Mouse (Mus musculus) liver, embryonic 14.5 days (tissue): ENCODE measurements around the gene Atn1.

Experiments used
- CTCF ChIP-seq: IDR thresholded peaks from 2 replicates; pipeline ENCODE4 v1.5.1; 2016; ENCODE audit warnings: antibody characterized with exemption, low read depth, control low read depth
- EP300 ChIP-seq: IDR thresholded peaks from 2 replicates; pipeline ENCODE4 v1.6.1; 2016; ENCODE audit warnings: antibody characterized with exemption, low read depth

- TF ChIP-seq CTCF (no peak), EP300 (no peak)
Measured at GRCm38 (mm10) chr6:124767536-124767919, 11.2 kb upstream of the Atn1 start.
